ENCODE assay signal across 28 mouse cellular contexts in genomic region chr1:34893331-34893730, GRCm38 (mm10).
"Had no signal": no experiment of that assay in that cellular context is flagged by ENCODE, and none has a peak within 500 bp of the region (broad histone marks: within the 10 kb centered on the region; RNA-seq: fewer than 3 reads in every experiment).

No protein-coding gene starts in this region.

- H3K4me1 ChIP-seq: heart, embryonic 15.5 days; hindbrain, embryonic 12.5 days; intestine, embryonic 15.5 days; kidney, embryonic 15.5 days had no signal

- H3K27ac ChIP-seq: heart, adult 2 months; heart, embryonic 13.5 days; heart, embryonic 15.5 days; hindbrain, embryonic 12.5 days; hindbrain, embryonic 13.5 days; hindbrain, embryonic 15.5 days; hindbrain, postnatal 0 days; intestine, embryonic 15.5 days; kidney, embryonic 15.5 days; kidney, postnatal 0 days; layer of hippocampus, adult 2 months; left cerebral cortex, adult 2 months had no signal

- H3K27me3 ChIP-seq: hindbrain, embryonic 12.5 days; hindbrain, embryonic 15.5 days; intestine, embryonic 15.5 days; kidney, embryonic 15.5 days had no signal

- H3K4me3 ChIP-seq: heart, adult 2 months; heart, embryonic 12.5 days; heart, embryonic 13.5 days; heart, embryonic 15.5 days; hindbrain, embryonic 12.5 days; hindbrain, embryonic 13.5 days; hindbrain, embryonic 15.5 days; intestine, embryonic 15.5 days; kidney, embryonic 15.5 days; layer of hippocampus, adult 2 months; left cerebral cortex, adult 2 months had no signal

- H3K36me3 ChIP-seq: heart, embryonic 12.5 days; heart, embryonic 13.5 days; heart, embryonic 15.5 days; hindbrain, embryonic 12.5 days; hindbrain, embryonic 13.5 days; hindbrain, embryonic 15.5 days; intestine, embryonic 15.5 days; kidney, embryonic 15.5 days had no signal

- ATAC-seq: hindbrain, embryonic 16.5 days; inflammation-experienced regulatory T-cells, adult 6 months; intestine, embryonic 15.5 days; intestine, embryonic 16.5 days; intestine, postnatal 0 days had no signal

- H3K4me2 ChIP-seq: heart, embryonic 11.5 days; heart, embryonic 12.5 days; heart, embryonic 13.5 days; heart, embryonic 15.5 days; hindbrain, embryonic 12.5 days; hindbrain, embryonic 13.5 days; hindbrain, embryonic 15.5 days; intestine, embryonic 15.5 days; kidney, embryonic 15.5 days had no signal

- H3K9me3 ChIP-seq: heart, embryonic 12.5 days; heart, embryonic 13.5 days; heart, embryonic 15.5 days; hindbrain, embryonic 12.5 days; hindbrain, embryonic 13.5 days; hindbrain, embryonic 15.5 days; intestine, embryonic 15.5 days; kidney, embryonic 15.5 days had no signal

- DNase-seq: heart, adult 2 months; heart, postnatal 36 days; kidney, adult 11 months; kidney, adult 18-20 months; kidney, adult 2 months; kidney, adult 8-10 months; kidney, adult 9 months; kidney, postnatal 10 days; kidney, postnatal 14 days; kidney, postnatal 36 days; kidney, postnatal 4 days had no signal

- H3K9ac ChIP-seq: heart, embryonic 12.5 days; heart, embryonic 13.5 days; heart, embryonic 15.5 days; hindbrain, embryonic 12.5 days; hindbrain, embryonic 13.5 days; hindbrain, embryonic 15.5 days; intestine, embryonic 15.5 days; kidney, embryonic 15.5 days had no signal
